Mouse (Mus musculus) midbrain, embryonic 13.5 days (tissue): ENCODE measurements at regions not wholly inside any gene's neighbourhood (a gene's known extent, or its start where the extent isn't known, plus 50 kb on each side); places are given as distances from the start of the nearest gene placed in this dataset.
"Not testable (repeated sequence)": the region's sequence is repeated elsewhere in the genome, so short reads cannot be mapped to it uniquely, and the experiment has no call there.

Source experiments
- ATAC-seq: fragments of 200-750 bp; cut with Nextera tagmentation; 2 replicates; pipeline ENCODE4 v1.8.0; 2017; ENCODE audit warnings: mild to moderate bottlenecking, moderate TSS enrichment, moderate library complexity
- H3K27ac ChIP-seq: fragments of 300-500 bp; sonication (generic); 2 replicates; pipeline ENCODE4 v1.5.1; 2015; ENCODE audit warnings: inconsistent platforms, mild to moderate bottlenecking, moderate library complexity
- H3K27me3 ChIP-seq: fragments of 300-500 bp; sonication (generic); 2 replicates; pipeline ENCODE4 v1.6.1; 2015; ENCODE audit warnings: mild to moderate bottlenecking, inconsistent platforms
- H3K36me3 ChIP-seq: fragments of 300-500 bp; sonication (generic); 2 replicates; pipeline ENCODE4 v1.6.1; 2015; ENCODE audit warnings: mild to moderate bottlenecking, inconsistent platforms
- H3K4me1 ChIP-seq: fragments of 300-500 bp; sonication (generic); replicated peaks from 2 replicates; pipeline ENCODE4 v1.6.1; 2015; ENCODE audit warnings: inconsistent platforms
- H3K4me2 ChIP-seq: fragments of 300-500 bp; sonication (generic); replicated peaks from 2 replicates; pipeline ENCODE4 v1.6.1; 2015; ENCODE audit warnings: moderate library complexity, mild to moderate bottlenecking, inconsistent platforms
- H3K4me3 ChIP-seq: fragments of 300-500 bp; sonication (generic); replicated peaks from 2 replicates; pipeline ENCODE4 v1.5.1; 2015; ENCODE audit warnings: mild to moderate bottlenecking, inconsistent platforms
- H3K9ac ChIP-seq: fragments of 300-500 bp; sonication (generic); replicated peaks from 2 replicates; pipeline ENCODE4 v1.6.1; 2015; ENCODE audit warnings: mild to moderate bottlenecking, inconsistent platforms
- H3K9me3 ChIP-seq: fragments of 300-500 bp; sonication (generic); 2 replicates; pipeline ENCODE4 v1.6.1; 2016; ENCODE audit warnings: mild to moderate bottlenecking, inconsistent platforms
- WGBS: fragments of 180-500 bp; shearing (Covaris S2); methylation state at CpG from one replicate; pipeline ENCODE4 v1.1.7; 2015; 5-methylcytosine and 5-hydroxymethylcytosine counted together

- Histone ChIP-seq H3K4me1 (peaks cover 10% of the 10 kb centered on the region), H3K4me2 (no peak overlapping the region), H3K27me3 (no peaks in the 10 kb centered on the region), H3K36me3 (no peaks in the 10 kb centered on the region), H3K4me3 (no peak overlapping the region), H3K9ac (no peak overlapping the region), H3K9me3 (no peaks in the 10 kb centered on the region), H3K27ac (no peak overlapping the region)
- no peak for ATAC-seq
- WGBS, result 88% methylated on average over 8 of the region's 8 CpGs
Measured at GRCm38 (mm10) chr8:26598520-26598919, 378.6 kb upstream of the Zfp703 start.

- Histone ChIP-seq H3K9me3 (no peaks in the 10 kb centered on the region), H3K9ac (no peak overlapping the region), H3K4me3 (no peak overlapping the region), H3K27ac (no peak overlapping the region), H3K27me3 (no peaks in the 10 kb centered on the region), H3K4me1 (0 out of 2 replicates have a peak, but pooled peaks cover 3% of the 10 kb centered on the region), H3K4me2 (no peak overlapping the region), H3K36me3 (no peaks in the 10 kb centered on the region)
- WGBS, result 93% methylated on average over 9 of the region's 9 CpGs
- no peak for ATAC-seq
Measured at GRCm38 (mm10) chr8:26600127-26600526, 377.0 kb upstream of the Zfp703 start.

GRCm38 (mm10) chr8:26608001-26608400 lies 369.1 kb upstream of the Zfp703 start:
- ATAC-seq, result no peak
- H3K4me3 ChIP-seq, result no peak overlapping the region
- H3K27me3 ChIP-seq, result no peaks in the 10 kb centered on the region
- no peak overlapping the region for H3K4me2 ChIP-seq
- no peaks in the 10 kb centered on the region for H3K36me3 ChIP-seq
- no peak overlapping the region for H3K9ac ChIP-seq
- no peak overlapping the region for H3K27ac ChIP-seq
- H3K4me1 ChIP-seq, result no peaks in the 10 kb centered on the region
- 91% methylated on average over 1 of the region's 1 CpGs for WGBS
- peaks cover 10% of the 10 kb centered on the region; the same call in 1 of the 2 replicates for H3K9me3 ChIP-seq

GRCm38 (mm10) chr8:26608588-26608987 lies 368.5 kb upstream of the Zfp703 start:
- Histone ChIP-seq H3K27ac (no peak overlapping the region), H3K9me3 (peaks cover 10% of the 10 kb centered on the region; the same call in 1 of the 2 replicates), H3K4me1 (no peaks in the 10 kb centered on the region), H3K9ac (no peak overlapping the region), H3K4me3 (no peak overlapping the region), H3K36me3 (no peaks in the 10 kb centered on the region), H3K27me3 (no peaks in the 10 kb centered on the region), H3K4me2 (no peak overlapping the region)
- 68% methylated on average over 3 of the region's 3 CpGs for WGBS
- ATAC-seq, result no peak

DNA sequence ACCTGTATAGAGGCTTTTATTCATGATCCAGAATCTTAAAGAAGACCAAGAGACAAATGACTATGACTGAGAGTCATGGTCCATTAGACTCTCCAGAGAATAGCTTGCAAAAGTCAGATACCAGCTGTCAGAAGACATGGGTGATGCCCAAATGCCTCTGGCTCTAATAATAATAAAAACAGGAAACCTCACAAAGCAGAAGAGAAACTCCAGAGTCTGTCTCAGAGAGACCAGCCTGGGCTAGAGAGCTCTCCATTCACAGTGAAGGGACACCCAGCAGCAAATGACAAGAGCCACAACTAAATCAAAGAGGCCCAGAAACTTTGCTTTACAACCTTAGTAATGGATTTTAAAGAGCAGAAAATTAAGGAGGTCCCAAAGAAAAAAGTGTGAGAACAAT lies 365.0 kb upstream of the Zfp703 start:
- peaks cover 6% of the 10 kb centered on the region; the same call in 1 of the 2 replicates for H3K9me3 ChIP-seq
- no peak overlapping the region for H3K4me2 ChIP-seq
- no peak overlapping the region for H3K4me3 ChIP-seq

DNA sequence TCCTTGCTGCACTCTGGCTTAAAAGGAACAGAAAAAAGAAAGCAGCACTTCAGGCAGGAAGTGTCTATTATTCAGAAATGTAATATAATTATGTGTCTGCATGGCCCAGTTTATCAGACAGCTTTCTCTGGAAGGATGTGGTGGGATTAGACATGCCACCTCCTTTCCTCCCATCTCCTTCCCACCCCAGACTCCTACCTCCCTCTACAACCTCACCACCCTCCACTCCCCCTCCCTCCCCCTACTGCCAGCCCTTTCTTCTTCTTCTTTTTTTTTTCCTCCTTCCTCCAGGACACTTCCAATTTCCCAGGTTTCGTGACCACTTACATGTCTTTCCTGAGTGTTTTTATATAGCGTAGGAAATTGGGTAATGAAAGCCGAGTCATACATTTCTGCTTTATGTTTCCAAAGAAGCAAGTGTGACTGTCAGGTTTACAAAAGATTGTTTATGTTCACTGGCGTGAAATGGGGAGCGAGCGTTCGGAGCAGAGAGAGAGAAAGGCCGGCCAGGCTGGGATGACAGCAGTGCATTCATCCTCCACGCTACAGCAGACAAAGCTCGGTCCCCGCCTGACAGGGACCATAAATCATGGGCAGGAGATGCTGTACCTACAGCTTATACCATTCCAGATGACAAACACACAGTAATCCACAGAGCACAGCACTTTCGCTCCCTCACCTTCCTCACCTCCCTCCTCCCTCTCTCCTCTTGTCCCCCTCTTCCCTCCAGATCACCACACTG lies 354.6 kb upstream of the Zfp703 start:
- Histone ChIP-seq H3K9ac (peak overlapping the region; percentile 48; the same call in 1 of the 2 replicates), H3K4me3 (peak overlapping the region; percentile 19), H3K4me1 (peaks cover 32% of the 10 kb centered on the region), H3K9me3 (no peaks in the 10 kb centered on the region), H3K36me3 (no peaks in the 10 kb centered on the region), H3K27me3 (no peaks in the 10 kb centered on the region), H3K4me2 (peak overlapping the region; percentile 47), H3K27ac (peak overlapping the region; percentile 53)
- 12% methylated on average over 12 of the region's 12 CpGs for WGBS
- ATAC-seq, result peak; percentile 73

More for the DNA sequence above, 365.0 kb upstream of the Zfp703 start:
- Histone ChIP-seq H3K36me3 (no peaks in the 10 kb centered on the region), H3K4me1 (no peaks in the 10 kb centered on the region), H3K27me3 (no peaks in the 10 kb centered on the region), H3K9ac (no peak overlapping the region), H3K27ac (no peak overlapping the region)
- no peak for ATAC-seq

DNA sequence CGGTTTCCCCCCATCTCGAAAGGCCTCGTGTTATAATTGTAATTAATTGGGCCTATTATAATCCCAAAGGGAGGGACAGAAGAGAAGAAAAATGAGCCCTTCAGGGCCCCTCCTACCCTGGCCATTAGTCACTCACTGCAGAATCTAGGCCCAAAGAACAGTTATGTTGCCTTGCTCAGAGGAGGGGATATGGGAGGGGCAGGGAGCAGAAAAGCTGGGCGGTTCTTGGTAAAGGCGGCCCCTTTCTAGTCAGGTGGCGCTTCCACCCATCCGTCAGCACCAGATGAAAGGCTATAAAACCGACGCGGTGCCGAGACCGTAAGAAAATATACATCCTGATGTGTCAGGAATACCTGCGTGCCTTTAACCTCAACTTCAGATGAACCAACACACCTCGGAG lies 350.9 kb upstream of the Zfp703 start:
- ATAC-seq, result 0 out of 2 replicates have a peak, but pooled peaks have one; percentile 25
- Histone ChIP-seq H3K27me3 (no peaks in the 10 kb centered on the region), H3K4me3 (no peak overlapping the region), H3K36me3 (no peaks in the 10 kb centered on the region), H3K9ac (no peak overlapping the region), H3K4me1 (peaks cover 32% of the 10 kb centered on the region), H3K9me3 (no peaks in the 10 kb centered on the region), H3K27ac (no peak overlapping the region), H3K4me2 (no peak overlapping the region)
- 78% methylated on average over 14 of the region's 14 CpGs for WGBS

DNA sequence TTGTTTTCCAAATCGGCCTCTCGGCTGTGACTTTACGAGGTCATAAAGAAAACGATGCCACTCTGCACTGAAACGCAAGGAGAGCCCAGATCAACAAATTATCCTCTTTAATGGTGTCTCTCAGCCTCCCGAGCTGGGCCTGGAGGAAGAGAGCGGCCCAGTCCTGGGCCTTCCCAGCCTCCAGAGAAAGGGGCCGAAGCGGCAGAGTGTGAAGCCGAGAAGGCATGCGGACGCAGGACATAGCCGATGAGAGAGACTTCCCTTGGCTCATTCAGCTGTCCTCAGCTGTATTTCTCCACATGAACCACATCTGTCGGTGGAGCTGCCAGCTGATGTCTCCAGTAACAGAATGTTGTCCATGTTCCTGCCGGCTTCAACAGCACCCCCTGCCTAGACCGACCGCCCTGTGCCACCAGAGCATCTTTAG lies 350.5 kb upstream of the Zfp703 start:
- Histone ChIP-seq H3K9ac (no peak overlapping the region), H3K36me3 (no peaks in the 10 kb centered on the region), H3K9me3 (no peaks in the 10 kb centered on the region), H3K4me3 (no peak overlapping the region), H3K27ac (no peak overlapping the region), H3K4me1 (peaks cover 29% of the 10 kb centered on the region), H3K4me2 (no peak overlapping the region), H3K27me3 (no peaks in the 10 kb centered on the region)
- WGBS, result 73% methylated on average over 17 of the region's 17 CpGs
- no peak for ATAC-seq

- 0 out of 2 replicates have a peak, but pooled peaks have one; percentile 47 for ATAC-seq
- Histone ChIP-seq H3K9me3 (no peaks in the 10 kb centered on the region), H3K4me1 (peaks cover 22% of the 10 kb centered on the region), H3K27me3 (no peaks in the 10 kb centered on the region), H3K36me3 (no peaks in the 10 kb centered on the region), H3K4me2 (no peak overlapping the region), H3K9ac (no peak overlapping the region), H3K4me3 (no peak overlapping the region), H3K27ac (no peak overlapping the region)
- WGBS, result 69% methylated on average over 18 of the region's 18 CpGs
Measured at GRCm38 (mm10) chr8:26627191-26627891, 349.8 kb upstream of the Zfp703 start.

DNA sequence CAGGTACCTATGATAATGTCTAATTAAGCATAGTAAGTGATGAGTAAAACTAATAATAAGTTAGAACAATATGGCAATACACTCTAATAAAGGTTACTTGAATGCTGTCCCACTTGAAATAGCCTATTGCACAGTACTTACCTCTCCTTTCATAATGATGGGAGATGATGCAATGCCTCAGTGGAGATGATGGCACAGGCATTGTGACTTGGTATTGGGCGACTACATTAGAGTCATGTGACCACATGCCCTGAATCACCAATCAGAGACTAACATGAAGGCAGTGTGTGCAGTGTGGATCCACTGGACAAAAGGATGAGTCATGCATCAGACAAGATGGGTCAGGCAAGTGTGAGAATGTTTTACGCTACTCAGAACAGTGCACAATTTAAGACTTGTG lies 346.6 kb upstream of the Zfp703 start:
- WGBS, result 93% methylated on average over 2 of the region's 2 CpGs
- ATAC-seq, result no peak
- H3K9me3 ChIP-seq, result no peaks in the 10 kb centered on the region
- no peak overlapping the region for H3K4me2 ChIP-seq
- H3K27ac ChIP-seq, result no peak overlapping the region
- H3K36me3 ChIP-seq, result no peaks in the 10 kb centered on the region
- 0 out of 2 replicates have a peak, but pooled peaks cover 15% of the 10 kb centered on the region for H3K4me1 ChIP-seq
- no peaks in the 10 kb centered on the region for H3K27me3 ChIP-seq
- no peak overlapping the region for H3K4me3 ChIP-seq
- no peak overlapping the region for H3K9ac ChIP-seq

DNA sequence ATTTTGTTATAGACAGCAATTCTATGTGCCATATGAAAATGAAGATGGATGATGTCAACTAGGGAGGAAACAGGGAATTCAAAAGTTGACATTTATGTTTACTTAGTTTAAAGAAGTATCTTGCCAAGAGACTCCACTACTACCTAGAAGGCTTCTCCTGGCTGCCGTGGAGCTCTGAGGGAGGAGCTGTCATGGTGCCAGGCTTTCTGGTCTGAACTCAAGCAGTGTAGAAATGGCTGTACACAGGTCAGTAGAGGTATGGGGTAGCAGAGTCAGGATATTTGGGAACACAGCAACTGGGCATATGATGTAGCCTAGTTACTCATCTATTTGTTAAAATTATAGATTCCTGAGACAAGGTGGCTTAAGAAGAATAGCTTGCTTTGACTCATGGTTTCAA lies 341.4 kb upstream of the Zfp703 start:
- H3K27me3 ChIP-seq, result no peaks in the 10 kb centered on the region
- H3K27ac ChIP-seq, result no peak overlapping the region
- H3K9ac ChIP-seq, result no peak overlapping the region
- no peak overlapping the region for H3K4me3 ChIP-seq
- H3K4me1 ChIP-seq, result no peaks in the 10 kb centered on the region
- no peaks in the 10 kb centered on the region for H3K36me3 ChIP-seq
- H3K9me3 ChIP-seq, result no peaks in the 10 kb centered on the region
- no peak for ATAC-seq
- WGBS, result 100% methylated on average over 1 of the region's 1 CpGs
- no peak overlapping the region for H3K4me2 ChIP-seq

DNA sequence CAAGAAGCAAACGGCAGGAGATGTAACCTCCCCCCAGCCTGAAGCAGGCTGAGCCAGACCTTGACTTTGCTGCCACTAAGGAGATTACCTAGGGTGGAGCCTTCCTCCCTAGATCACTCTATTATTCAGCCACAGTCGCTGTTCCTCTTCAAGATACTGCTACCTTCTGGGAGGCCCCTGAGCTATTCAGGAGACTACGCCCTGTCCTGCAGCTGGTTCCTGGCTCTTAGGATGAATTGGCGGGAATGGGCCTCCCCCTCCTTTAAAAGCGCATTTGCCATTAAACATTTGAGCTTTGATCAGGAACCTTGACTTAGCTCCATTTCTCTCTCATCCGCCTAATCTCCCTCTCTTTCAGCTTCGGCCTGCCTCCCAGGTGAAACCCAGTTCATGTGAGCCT lies 331.8 kb upstream of the Zfp703 start:
- H3K9me3 ChIP-seq, H3K27me3 ChIP-seq, H3K36me3 ChIP-seq, H3K4me3 ChIP-seq, H3K27ac ChIP-seq, ATAC-seq, H3K4me1 ChIP-seq, H3K9ac ChIP-seq, H3K4me2 ChIP-seq: not testable (repeated sequence)
- 64% methylated on average over 7 of the region's 7 CpGs for WGBS
